Mouse (Mus musculus): ENCODE results near the gene Kdm8. TPM values are rescaled to one million over a fixed set of nuclear protein-coding genes. Genes with fewer than 3 reads are reported as not detected.

Gene Kdm8
- polyA plus RNA-seq, 2 experiments: 4.7 to 6.1 TPM

DNA sequence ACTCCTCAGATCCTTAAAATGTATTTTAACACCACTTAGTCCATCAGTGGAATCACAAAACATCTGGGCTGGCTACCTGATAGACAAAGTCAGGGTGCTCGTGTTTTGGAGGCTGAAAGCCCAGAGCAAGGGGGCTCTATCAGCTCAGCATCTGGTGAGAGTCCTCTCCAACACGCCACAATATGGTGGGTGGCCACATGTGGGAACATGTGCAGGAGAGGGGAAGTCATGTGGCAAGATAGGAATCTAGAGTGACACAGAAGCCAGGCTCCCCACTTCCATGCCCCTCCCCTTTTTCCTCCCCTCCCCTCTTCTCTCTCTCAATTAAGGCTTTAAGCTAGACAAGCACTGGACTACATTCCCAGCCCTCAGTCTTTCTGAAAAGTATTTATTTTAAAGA is 67.4 kb downstream of the Kdm8 start:
- WGBS (ENCODE audit: insufficient replicate concordance): 26% methylated on average over 2 of the region's 2 CpGs
- Histone ChIP-seq H3K36me3 (replicated peaks; ENCODE audit: control insufficient read depth, insufficient read depth, low read depth) (no peaks in the 10 kb centered on the region), H3K27me3 (ENCODE audit: control insufficient read depth, insufficient read depth, low read length) (no peaks in the 10 kb centered on the region), H3K4me3 (ENCODE audit: insufficient read depth in 1 of 2, low read depth in 2 of 2, low read length in 2 of 2) (no peak overlapping the region), H3K4me2 (ENCODE audit: low read depth) (no peak overlapping the region), H3K27ac (no peak overlapping the region), H3K9me3 (ENCODE audit: control insufficient read depth, low read length) (no peaks in the 10 kb centered on the region), H3K9ac (replicated peaks) (no peak overlapping the region), H3K4me1 (replicated peaks; ENCODE audit: control insufficient read depth in 2 of 2, insufficient read depth in 2 of 2, low read length in 1 of 2) (peaks cover 27 to 28% of the 10 kb centered on the region in 2 experiments)
- DNase-seq (ENCODE audit: low read depth in 3 of 3, low spot score in 3 of 3) (no peak), ATAC-seq (ENCODE audit: insufficient read depth) (no peak)
- TF ChIP-seq EP300 (IDR thresholded peaks at IDR 0.05; ENCODE audit: low read depth) (no peak), CTCF (IDR thresholded peaks at IDR 0.05; ENCODE audit: low read depth) (no peak)

Other genes starting within 250 kb of the Kdm8 start
- gene Nsmce1, start 46.9 kb downstream of the Kdm8 start, polyA plus RNA-seq (2012; rRNA removed): 27.5 and 42.3 TPM in 2 replicates
- 90.1 and 92.5 TPM in 2 replicates for gene Nsmce1, start 46.9 kb downstream of the Kdm8 start, polyA plus RNA-seq (2014; fragmentation: Nextera tagmentation; extraction: Ambion mirVana)
- 1.9 and 2.8 TPM in 2 replicates for gene Il4ra, start 107.4 kb downstream of the Kdm8 start, polyA plus RNA-seq (2012; rRNA removed)
- 1.9 and 2.4 TPM in 2 replicates for gene Il4ra, start 107.4 kb downstream of the Kdm8 start, polyA plus RNA-seq (2014; fragmentation: Nextera tagmentation; extraction: Ambion mirVana)
- 1.0 and 1.2 TPM in 2 replicates for gene Il21r, start 158.8 kb downstream of the Kdm8 start, polyA plus RNA-seq (2012; rRNA removed)
- 0.38 and 0.48 TPM in 2 replicates for gene Il21r, start 158.8 kb downstream of the Kdm8 start, polyA plus RNA-seq (2014; fragmentation: Nextera tagmentation; extraction: Ambion mirVana)

Measured in liver, embryonic 14.5 days (tissue).